Mouse (Mus musculus): ENCODE measurements around the gene Kdm6a. TPM values are rescaled to one million over a fixed set of nuclear protein-coding genes. Genes with fewer than 3 reads are reported as not detected.

Gene Kdm6a
- total and polyA plus RNA-seq, 3 experiments = 19.6 to 20.1 TPM; not detected in 1

DNA sequence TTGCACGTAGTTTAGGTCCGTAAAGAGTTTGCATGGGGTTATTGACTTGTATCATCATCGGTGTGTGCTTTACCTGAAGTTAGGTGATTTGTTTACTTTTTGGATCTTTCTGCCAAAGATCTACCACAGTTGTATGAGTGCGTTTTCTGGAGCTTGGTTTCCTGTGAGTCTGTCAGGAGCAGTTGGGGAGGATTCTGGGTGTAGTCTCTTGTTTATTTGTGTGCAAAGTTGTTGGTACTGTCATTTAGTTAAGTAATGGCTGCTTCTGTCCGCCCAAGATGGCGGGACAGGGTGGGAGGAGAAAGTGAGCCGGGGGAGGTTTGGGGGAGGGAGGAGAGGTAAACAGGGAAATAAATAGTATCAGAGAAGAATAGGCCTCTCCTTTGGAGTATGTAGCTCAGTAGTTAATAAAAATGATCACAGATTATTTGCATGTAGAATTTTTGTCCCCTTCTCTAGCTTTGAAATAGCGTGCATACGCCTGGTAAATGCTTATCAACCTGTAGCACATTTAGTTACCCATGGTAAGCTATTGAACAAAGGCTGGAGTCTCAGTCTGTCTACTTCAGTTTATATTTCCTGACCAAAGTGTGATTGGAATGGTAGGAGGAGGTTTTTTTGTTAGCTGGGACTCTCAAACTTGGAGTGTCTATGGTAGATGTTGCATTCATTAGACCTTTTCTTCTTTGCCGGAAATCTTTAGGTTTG is 1.7 kb downstream of the Kdm6a start:
- peak overlapping the region; percentile 99 for H3K9ac ChIP-seq (ENCODE audit: control insufficient read depth, low read depth, low read length, poor library complexity, severe bottlenecking)
- H3K4me3 ChIP-seq (ENCODE audit: control insufficient read depth in 1 of 2, insufficient read depth in 1 of 2, low read depth in 2 of 2, low read length in 2 of 2) = peak overlapping the region; percentile 96 to 99
- peaks cover 42% of the 10 kb centered on the region for H3K79me2 ChIP-seq (ENCODE audit: control insufficient read depth, insufficient read depth, low read length, poor library complexity)
- DNase-seq (ENCODE audit: low read depth, low spot score) = peak; percentile 85
- H3K27me3 ChIP-seq (ENCODE audit: control insufficient read depth in 1 of 2, insufficient read depth in 2 of 2, low read length in 2 of 2) = no peaks in the 10 kb centered on the region
- no peaks in the 10 kb centered on the region for H3K9me3 ChIP-seq (replicated peaks; ENCODE audit: insufficient read depth, low read length)
- H3K27ac ChIP-seq (ENCODE audit: control insufficient read depth, low read depth, low read length) = peak overlapping the region; percentile 97
- TF ChIP-seq GATA1 (IDR thresholded peaks at IDR 0.05; ENCODE audit: low read depth, low read length) (peak; percentile 39; the same call in 1 of the 2 replicates), USF1 (IDR thresholded peaks at IDR 0.05; ENCODE audit: low read depth, low read length) (no peak), MXI1 (IDR thresholded peaks at IDR 0.05; ENCODE audit: low read depth, low read length) (peak; percentile 51), CHD1 (IDR thresholded peaks at IDR 0.05; ENCODE audit: low read depth, low read length) (peak; percentile 24; the same call in 1 of the 2 replicates), MYC (IDR thresholded peaks at IDR 0.05; ENCODE audit: low read depth, low read length) (0 out of 2 replicates have a peak, but pooled peaks have one; percentile 30), CHD2 (IDR thresholded peaks at IDR 0.05; ENCODE audit: low read length) (no peak), ETS1 (IDR thresholded peaks at IDR 0.05; ENCODE audit: low read depth, low read length) (peak; percentile 5; the same call in 1 of the 2 replicates), ZKSCAN1 (IDR thresholded peaks at IDR 0.05; ENCODE audit: low read depth, low read length) (no peak), SIN3A (IDR thresholded peaks at IDR 0.05; ENCODE audit: low read length) (peak; percentile 83), POLR2AphosphoS5 (IDR thresholded peaks at IDR 0.05; ENCODE audit: borderline replicate concordance, low read depth, low read length) (no peak), MAX (IDR thresholded peaks at IDR 0.05; ENCODE audit: low read length) (0 out of 2 replicates have a peak, but pooled peaks have one; percentile 22), MYB (IDR thresholded peaks at IDR 0.05; ENCODE audit: low read depth, low read length) (no peak), EP300 (IDR thresholded peaks at IDR 0.05; ENCODE audit: low read depth in 1 of 2, low read length in 2 of 2) (peak; percentile 51 to 55; a peak in 3 of 4 replicates), TAL1 (IDR thresholded peaks at IDR 0.05; ENCODE audit: low read length) (peak; percentile 75), NRF1 (IDR thresholded peaks at IDR 0.05; ENCODE audit: insufficient read depth, low read depth, low read length, poor library complexity, severe bottlenecking) (no peak), ZMIZ1 (IDR thresholded peaks at IDR 0.05; ENCODE audit: low read depth, low read length) (no peak), ZC3H11A (IDR thresholded peaks at IDR 0.05; ENCODE audit: low read depth, low read length) (no peak), MAFK (IDR thresholded peaks at IDR 0.05; ENCODE audit: borderline replicate concordance, low read depth, low read length) (no peak)
- H3K4me1 ChIP-seq (ENCODE audit: control insufficient read depth in 1 of 2, insufficient read depth in 2 of 2, low read length in 2 of 2) = peaks cover 8 to 10% of the 10 kb centered on the region in 2 experiments; a peak in 3 of 4 replicates
- peaks cover 6 to 13% of the 10 kb centered on the region in 2 experiments; a peak in 3 of 4 replicates for H3K36me3 ChIP-seq (ENCODE audit: control insufficient read depth in 1 of 2, insufficient read depth in 2 of 2, low read length in 2 of 2)

DNA sequence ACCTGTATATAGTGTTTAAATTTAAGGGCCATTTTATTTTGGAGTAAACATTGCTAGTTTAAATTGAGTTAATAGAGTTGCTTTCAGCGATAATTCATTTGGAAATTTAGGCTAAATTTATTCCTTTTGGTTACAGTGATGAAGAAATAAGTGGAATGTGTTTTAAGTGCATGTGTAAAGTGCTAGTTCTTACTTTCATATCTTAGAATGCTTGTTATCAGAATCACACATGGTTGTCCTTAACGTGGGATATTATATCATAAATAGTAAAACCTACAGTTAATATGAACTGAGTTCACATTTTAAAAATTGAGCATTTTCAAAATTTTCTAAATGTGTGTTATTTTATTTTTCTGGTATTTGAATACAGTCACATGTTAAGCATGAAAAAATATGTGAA is 2.7 kb downstream of the Kdm6a start:
- Histone ChIP-seq H3K27me3 (ENCODE audit: control insufficient read depth in 1 of 2, insufficient read depth in 2 of 2, low read length in 2 of 2) (no peaks in the 10 kb centered on the region), H3K9me3 (replicated peaks; ENCODE audit: insufficient read depth, low read length) (no peaks in the 10 kb centered on the region), H3K9ac (ENCODE audit: control insufficient read depth, low read depth, low read length, poor library complexity, severe bottlenecking) (peak overlapping the region; percentile 99; the same call in 1 of the 2 replicates), H3K4me3 (ENCODE audit: control insufficient read depth in 1 of 2, insufficient read depth in 1 of 2, low read depth in 2 of 2, low read length in 2 of 2) (peak overlapping the region in 1 of 2 experiments; percentile 99; a peak in 2 of 4 replicates), H3K4me1 (ENCODE audit: control insufficient read depth in 1 of 2, insufficient read depth in 2 of 2, low read length in 2 of 2) (peaks cover 8 to 10% of the 10 kb centered on the region in 2 experiments; a peak in 3 of 4 replicates), H3K79me2 (ENCODE audit: control insufficient read depth, insufficient read depth, low read length, poor library complexity) (peaks cover 48% of the 10 kb centered on the region), H3K36me3 (ENCODE audit: control insufficient read depth in 1 of 2, insufficient read depth in 2 of 2, low read length in 2 of 2) (peaks cover 6 to 13% of the 10 kb centered on the region in 2 experiments; a peak in 3 of 4 replicates), H3K27ac (ENCODE audit: control insufficient read depth, low read depth, low read length) (no peak overlapping the region)
- DNase-seq (ENCODE audit: low read depth, low spot score) = peak; percentile 35
- TF ChIP-seq POLR2A (IDR thresholded peaks at IDR 0.05; ENCODE audit: control insufficient read depth in 1 of 2, insufficient read depth in 1 of 2, low read depth in 1 of 2, low read length in 2 of 2, poor library complexity in 1 of 2) (no peak), MAX (IDR thresholded peaks at IDR 0.05; ENCODE audit: low read length) (no peak), NELFE (IDR thresholded peaks at IDR 0.05; ENCODE audit: low read depth, low read length) (no peak), TCF12 (IDR thresholded peaks at IDR 0.05; ENCODE audit: low read depth, low read length) (no peak; the same call in 1 of the 2 replicates), MXI1 (IDR thresholded peaks at IDR 0.05; ENCODE audit: low read depth, low read length) (peak; percentile 82; the same call in 1 of the 2 replicates), USF2 (IDR thresholded peaks at IDR 0.05; ENCODE audit: borderline replicate concordance in 1 of 2, insufficient read depth in 1 of 2, low read depth in 1 of 2, low read length in 2 of 2) (no peak), GABPA (IDR thresholded peaks at IDR 0.05; ENCODE audit: low read depth, low read length) (no peak), TBP (IDR thresholded peaks at IDR 0.05; ENCODE audit: low read depth, low read length) (no peak), MYB (IDR thresholded peaks at IDR 0.05; ENCODE audit: low read depth, low read length) (no peak), KAT2A (conservative IDR thresholded peaks at IDR 0.05; ENCODE audit: low read depth, low read length) (no peak), MEF2A (IDR thresholded peaks at IDR 0.05; ENCODE audit: extremely low read depth, insufficient replicate concordance, low read depth, low read length, poor library complexity, severe bottlenecking) (no peak), E2F4 (IDR thresholded peaks at IDR 0.05; ENCODE audit: borderline replicate concordance, low read depth, low read length) (no peak), GATA1 (IDR thresholded peaks at IDR 0.05; ENCODE audit: low read depth, low read length) (peak; percentile 48; the same call in 1 of the 2 replicates), CHD1 (IDR thresholded peaks at IDR 0.05; ENCODE audit: low read depth, low read length) (no peak), ZMIZ1 (IDR thresholded peaks at IDR 0.05; ENCODE audit: low read depth, low read length) (no peak), ELF1 (IDR thresholded peaks at IDR 0.05; ENCODE audit: low read depth, low read length) (no peak), NRF1 (IDR thresholded peaks at IDR 0.05; ENCODE audit: insufficient read depth, low read depth, low read length, poor library complexity, severe bottlenecking) (no peak)

Data from MEL (cell line).